Mouse (Mus musculus) ES-Bruce4 (cell line): ENCODE results near the gene Fpgs.

ENCODE experiments used
- CTCF ChIP-seq: IDR thresholded peaks from one replicate; pipeline ENCODE4 v1.8.1; 2011; ENCODE audit warnings: low read depth, low read length
- POLR2A ChIP-seq: IDR thresholded peaks from one replicate; pipeline ENCODE4 v1.8.1; 2011; ENCODE audit warnings: low read length; ENCODE audit not compliant: insufficient read depth

DNA sequence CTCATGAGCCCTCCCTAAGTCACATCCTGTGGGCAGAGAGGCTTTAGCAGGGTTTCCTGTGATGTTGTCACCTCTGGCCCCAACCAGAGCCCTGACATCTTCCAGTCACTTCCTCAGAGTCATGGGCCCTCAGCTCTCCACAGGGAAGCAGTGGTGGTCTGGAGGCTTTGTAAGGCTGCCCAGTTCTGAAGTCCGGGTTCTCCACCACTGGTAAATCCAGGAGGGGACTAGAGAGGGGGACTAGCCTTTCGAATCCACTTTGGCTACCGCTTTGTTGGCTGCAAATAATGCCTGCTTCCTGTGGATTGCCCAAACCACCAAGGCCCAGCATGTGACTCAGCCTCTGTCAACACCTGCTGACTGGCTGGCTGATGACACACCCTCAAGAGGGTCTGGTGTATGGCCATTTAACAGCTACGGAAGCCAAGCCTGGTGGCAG lies 11.1 kb upstream of the Fpgs start:
- no peak for TF ChIP-seq POLR2A
- no peak for TF ChIP-seq CTCF
